Mouse (Mus musculus): ENCODE results near the gene Il6ra.
A peak's percentile ranks its signal among the peaks of the same experiment; 100 is the strongest.
"Not testable (repeated sequence)": the region's sequence is repeated elsewhere in the genome, so short reads cannot be mapped to it uniquely, and the experiment has no call there.

The Il6ra gene

DNA sequence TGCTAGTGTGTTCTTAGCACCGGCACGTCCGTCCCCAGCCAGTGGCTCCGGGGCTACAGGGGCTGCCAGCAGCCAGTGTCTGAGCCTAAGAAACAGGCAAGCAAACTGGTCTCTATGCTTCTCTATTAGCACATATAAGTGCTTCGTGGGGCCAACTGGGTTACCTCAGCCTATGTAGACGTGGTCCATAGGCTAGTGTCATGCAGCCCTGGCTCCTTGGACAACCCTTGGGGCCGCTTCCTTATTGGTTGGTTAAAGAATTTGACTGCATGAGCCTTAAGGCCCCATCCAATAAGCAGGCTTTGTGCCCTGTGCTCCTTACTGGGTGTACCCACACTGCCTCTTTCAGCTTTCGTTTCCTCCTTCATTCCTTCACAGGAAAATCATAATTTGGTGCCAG lies 37.2 kb downstream of the Il6ra start:
- DNase-seq (ENCODE audit: low spot score) = no peak

DNA sequence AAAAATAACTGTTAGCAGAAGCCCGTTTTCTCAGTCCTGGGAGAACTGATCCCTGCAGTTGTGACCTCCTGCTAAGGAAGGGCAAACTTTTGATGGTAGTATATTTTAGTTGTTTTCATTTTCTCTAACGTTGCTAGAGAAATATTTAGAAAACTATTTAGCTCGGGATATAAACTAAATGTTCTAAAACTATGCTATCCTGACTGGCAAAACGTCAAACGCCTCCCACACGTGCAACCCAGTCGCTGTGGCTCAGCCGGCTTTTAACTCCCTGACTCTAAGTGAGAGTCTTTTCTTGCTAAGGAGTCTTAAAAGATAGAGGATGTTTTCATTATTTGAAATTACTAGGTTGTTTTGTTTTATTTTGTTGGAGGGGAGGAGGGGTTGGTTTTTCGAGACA lies 38.0 kb downstream of the Il6ra start:
- DNase-seq (ENCODE audit: low spot score) = no peak

DNA sequence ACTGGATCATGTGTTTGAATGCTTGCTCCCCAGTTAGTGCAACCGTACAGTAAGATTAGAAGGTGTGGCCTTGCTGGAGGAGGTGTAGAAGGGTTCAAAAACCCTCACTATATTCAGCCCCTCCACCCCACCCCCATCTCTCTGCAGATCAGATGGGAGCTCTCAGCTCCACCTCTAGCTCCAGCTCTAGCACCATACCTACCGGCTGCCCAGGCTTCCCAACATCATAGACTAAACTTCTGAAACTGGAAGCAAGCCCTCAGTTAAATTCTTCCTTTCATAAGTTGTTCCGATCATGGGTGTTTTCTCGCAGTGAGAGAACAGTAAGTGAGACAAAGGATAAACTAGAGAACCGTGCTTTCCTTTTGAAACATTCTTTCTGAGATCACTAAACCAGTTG lies 38.9 kb downstream of the Il6ra start:
- DNase-seq (ENCODE audit: low spot score) = no peak

DNA sequence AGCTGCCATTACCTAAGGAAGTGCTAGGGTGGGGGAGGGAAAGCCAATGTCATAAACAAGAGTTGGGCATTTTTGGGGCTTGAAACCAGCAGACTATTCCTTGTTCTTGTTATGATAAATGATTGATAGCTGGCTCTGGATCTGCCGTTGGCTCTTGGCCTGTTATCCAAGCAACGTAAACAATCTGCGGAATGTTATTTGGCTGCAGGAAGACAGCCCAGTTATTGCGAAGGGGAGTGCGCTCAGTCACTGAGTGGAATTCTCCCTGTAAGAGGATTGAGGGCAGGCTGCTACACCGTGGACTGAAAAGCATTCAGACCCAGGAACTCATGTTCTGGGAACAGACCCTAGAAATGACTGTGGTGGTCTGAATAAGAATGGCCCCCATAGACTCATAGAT lies 40.3 kb downstream of the Il6ra start:
- DNase-seq (ENCODE audit: low spot score) = no peak

DNA sequence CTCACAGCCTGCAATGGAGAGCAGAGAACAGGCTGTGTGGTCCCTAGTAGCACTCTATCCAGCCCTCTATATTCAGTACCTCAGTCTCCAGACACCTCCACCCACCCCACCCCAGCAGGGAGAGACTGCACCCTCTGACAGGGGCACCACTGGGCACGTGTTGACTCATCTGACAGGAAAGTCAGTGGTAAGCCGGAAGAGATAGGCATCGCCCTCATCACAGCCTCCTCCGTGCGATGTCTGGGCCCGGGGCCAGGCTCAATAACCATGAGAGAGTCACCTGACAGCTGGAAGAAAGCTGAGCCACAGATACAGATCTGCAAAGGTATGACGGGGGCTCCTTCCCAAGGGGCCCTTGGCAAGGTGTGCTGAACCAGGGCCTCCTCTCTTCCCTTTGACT lies 40.8 kb downstream of the Il6ra start:
- no peak for DNase-seq (ENCODE audit: low spot score)

DNA sequence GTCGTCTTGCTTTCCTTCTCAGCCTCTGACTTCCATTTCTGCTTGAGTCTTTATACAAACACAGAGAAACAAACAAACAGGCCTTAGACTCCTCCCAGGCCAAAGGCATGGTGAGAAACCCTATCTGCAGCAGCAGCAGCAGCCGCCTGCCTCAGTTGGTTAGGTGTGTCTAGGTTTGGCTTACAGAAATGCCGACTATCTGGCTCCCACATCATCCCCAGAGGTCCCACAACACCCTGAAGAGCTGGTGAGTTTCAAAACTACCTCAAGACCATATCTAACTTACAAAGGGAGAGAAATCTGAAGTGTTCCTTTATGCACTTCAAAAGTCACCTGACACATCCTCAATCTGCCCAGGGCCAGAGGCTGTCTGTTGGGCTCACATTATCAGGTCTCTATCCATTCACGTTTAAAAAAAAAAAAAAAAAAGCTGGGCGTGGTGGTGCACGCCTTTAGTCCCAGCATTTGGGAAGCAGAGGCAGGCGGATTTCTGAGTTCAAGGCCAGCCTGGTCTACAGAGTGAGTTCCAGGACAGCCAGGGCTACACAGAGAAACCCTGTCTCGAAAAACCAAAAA lies 41.6 kb downstream of the Il6ra start:
- no peak for DNase-seq (ENCODE audit: low spot score)

DNA sequence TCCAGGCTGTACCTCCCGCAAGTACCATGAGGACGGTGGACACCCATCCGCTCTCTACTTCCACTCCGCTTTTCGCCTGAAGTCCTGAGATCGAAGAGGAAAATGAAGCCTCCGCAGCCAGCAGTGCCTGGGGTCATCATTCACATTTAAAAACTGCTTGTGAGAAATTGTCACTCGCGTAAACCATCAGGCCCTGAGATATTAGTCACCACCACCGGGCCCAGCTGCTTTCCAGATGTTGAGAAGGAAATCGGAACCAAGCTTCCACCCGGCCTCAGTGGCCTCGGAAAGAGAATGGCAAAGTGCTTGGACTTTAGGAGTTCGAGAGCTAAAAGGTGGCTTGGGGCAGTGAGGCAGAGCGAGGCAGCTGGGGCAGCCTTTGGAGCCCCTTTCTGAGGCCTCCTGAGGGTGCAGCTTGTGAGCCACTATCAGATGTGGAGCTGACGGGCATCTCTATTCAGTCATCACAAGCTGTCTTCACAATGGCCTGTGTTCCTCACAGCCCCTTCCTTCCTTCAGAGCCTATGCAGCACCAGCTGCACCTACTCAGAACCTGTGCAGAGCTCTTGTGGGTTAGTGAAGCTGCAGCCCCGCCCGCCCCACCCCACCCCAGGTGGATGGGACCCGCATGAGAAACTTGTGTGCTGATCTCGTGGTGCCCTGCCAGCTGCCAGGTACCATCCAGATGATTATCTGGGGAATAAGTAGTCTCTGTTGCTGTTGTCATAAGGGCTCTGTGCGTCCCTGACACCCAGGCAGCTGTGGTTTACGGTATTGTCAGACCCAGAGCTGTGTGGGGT lies 42.3 kb downstream of the Il6ra start:
- no peak for DNase-seq (ENCODE audit: low spot score)

DNA sequence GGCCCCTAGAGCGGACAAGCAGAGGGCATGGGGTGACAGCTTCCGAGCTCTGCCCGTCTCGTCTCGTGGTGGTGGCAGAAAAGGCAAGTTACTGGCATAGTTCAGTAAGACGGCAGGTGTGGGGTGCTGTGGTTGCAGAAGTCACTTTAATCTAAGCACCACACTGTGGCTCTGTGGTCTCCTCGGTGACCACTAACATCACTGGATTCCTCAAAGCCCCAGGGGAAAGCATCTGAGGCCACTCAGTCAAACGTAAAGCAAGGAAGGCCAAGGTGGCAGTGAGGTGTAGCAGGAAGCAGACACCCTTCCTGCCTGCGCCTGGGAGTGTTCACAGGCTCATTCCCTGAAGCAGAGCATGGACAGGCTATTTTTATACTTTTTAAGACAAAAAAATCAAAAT lies 43.4 kb downstream of the Il6ra start:
- no peak for DNase-seq (ENCODE audit: low spot score)

DNA sequence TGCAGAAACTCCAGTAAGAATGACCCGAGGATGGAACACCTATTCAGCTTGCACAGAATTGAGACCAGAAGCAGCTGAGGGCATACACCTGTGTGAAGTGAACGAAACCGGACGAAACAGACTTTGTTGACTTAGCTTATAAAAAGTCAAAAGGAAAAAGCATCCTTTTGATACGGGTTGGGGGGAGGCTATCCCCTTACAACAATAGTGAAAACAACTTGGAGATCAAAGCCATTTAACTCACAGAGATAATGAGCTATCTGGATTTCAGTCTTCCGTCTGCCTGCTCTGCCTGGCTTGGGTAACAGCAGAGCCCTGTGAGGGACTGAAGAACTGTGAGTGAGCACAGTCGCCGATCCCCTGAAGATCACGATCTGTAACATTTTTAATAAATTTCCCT lies 44.0 kb downstream of the Il6ra start:
- no peak for DNase-seq (ENCODE audit: low spot score)

DNA sequence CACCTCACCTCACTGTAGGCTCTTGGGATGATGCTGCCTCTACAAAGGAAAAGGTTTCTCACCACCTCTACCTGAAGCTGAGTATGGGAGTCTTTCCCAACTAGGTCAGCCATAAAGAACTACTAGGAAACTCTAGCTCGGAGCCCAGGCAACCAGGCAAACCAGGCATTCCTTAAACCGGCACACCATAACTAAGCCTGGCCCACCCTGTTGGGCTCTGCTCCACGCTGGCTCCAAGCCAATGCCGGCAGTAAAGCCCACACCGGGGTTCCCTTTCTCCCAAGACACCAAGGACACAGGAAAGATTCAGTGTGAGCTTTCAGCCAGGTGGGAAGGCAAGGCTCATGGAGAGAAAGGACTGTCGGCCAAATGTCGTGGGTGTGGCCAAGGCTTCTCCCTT lies 44.6 kb downstream of the Il6ra start:
- peak; percentile 80 for DNase-seq (ENCODE audit: low spot score)

DNA sequence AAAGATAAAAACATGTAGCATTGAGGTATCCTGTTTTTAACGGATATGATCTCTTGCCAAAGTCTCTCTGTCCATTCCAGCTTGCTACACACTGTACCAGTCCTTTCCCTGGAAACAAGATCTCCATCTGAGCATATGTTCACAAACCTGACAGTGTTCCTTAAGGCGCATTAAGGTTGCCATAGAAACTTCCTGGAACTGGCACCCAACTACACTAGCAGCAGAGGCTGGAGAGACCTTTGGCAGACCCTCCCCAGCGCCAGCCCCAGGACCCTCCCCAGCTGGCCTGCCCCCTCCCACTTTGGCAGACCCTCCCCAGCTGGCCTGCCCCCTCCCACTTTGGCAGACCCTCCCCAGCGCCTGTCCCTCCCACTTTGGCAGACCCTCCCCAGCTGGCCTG lies 45.3 kb downstream of the Il6ra start:
- no peak for DNase-seq (ENCODE audit: low spot score)

DNA sequence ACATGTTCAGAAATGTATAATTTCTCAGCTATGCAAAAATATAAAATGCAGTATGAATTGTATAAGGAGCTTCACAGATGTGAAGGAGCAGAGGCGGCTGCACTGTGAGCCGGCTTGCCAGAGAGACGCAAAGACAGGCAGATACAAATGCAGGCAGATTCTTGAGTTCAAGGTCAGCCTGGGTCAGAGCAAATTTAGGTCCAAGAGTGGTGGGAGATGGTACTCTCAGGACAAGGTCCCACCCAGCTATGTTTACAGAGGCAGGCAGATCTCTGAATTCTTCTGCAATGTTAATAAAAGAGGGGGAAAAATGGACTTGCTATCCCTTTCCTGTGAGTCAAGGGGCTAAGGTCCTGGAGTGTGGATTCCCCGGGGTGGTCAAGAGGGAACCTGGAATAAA lies 47.2 kb downstream of the Il6ra start:
- no peak for DNase-seq (ENCODE audit: low spot score)

DNA sequence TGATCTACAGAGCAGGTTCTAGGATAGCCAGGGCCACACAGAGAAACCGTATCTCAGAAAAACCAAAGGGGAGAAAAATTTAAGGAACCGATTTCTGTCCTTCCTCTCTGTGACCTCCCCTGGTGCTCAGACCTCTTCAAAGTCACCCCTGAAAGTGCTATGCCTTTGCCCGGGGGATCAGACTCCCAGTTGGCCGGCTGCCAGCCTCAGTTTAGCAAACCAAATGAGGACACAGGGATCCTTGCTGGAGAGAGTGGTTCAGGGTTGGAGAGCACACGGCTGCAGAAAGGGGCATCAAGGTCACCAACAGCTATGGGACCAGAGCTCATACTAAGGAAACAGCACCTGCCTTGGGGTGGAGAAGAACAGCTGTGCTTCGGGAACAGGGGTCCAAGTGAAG lies 48.0 kb downstream of the Il6ra start:
- DNase-seq (ENCODE audit: low spot score) = peak; percentile 69

DNA sequence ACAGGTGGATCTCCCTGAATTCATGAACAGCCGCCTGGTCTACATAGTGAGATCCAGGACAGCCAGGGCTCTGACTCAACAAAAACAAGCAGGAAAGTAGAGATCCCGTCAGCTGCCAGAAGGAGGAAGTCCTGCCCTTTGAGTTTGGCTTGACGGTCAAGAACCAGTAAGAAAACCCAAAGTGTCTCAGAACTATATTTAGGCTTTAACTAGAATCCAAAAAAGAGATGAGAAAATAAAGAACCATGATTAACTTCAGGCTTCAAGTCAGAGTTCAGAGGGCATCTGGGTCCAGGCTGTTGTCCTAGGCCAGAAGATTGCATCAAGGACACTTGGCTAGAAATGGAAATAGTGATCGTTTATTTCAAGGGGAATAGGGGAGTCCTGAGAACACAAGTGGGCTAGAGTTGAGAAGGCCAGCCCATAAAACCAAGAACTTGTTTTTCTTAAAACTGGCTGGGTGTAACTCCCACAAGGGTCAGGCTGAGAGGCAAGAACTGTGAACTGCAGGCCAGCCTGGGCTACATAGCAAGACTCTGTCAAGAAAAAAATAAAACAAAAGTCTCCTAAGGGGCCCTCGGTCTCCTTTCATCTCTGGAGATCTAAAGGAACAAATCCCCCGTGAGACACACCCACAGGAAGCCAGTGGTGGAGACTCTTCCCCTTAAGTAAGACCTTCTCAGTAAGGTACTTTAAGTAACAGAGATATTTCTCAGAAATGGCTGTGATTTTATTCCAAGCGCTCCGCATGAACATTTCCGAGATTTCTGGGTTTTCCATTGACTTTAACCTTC lies 49.1 kb downstream of the Il6ra start:
- no peak for DNase-seq (ENCODE audit: low spot score)

DNA sequence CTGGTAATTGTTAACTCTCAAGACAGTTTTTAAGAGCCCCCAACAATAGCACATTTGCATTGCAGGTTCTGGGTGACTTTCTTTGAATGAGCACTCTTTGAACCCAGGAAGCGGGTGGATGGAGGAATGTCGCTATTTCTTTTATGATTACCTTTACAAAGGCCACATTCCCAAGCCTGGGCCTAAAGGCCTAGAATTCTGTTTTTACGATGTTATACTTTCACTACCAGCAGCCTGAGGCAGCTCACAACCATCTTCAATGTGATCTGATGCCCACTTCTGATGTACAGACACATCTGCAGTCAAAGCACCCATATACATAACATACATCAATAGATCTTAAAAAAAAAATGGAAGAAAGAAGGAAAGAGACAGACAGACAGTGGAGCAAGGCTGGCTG lies 49.7 kb downstream of the Il6ra start:
- not testable (repeated sequence) for DNase-seq (ENCODE audit: low spot score)

DNA sequence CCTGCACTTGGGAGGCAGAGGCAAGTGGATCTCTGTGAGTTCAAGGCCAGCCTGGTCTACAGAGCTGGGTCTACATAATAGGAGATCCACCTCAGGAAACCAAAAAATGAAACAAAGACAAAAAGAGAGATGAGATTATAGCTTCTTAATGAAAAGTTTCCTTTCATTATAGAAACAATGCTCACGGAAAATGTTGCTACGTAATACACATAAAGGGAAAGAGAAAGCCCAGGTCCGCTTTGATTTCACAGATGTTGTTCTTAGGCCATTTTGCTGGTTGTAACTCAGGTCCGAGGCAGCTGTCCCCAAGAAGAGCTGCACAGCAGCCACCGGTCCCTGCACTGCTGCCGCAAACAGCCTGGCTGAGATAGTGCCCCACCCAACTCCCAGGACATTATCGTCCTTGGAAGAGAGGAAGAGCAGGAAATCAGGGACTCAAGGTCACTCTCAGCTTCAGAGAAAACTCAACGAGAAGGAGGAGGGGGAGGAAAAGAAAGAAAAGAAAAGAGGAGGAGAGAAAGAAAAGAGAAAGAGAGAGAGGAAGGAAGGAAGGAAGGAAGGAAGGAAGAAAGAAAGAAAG lies 50.7 kb downstream of the Il6ra start:
- DNase-seq (ENCODE audit: low spot score) = no peak

DNA sequence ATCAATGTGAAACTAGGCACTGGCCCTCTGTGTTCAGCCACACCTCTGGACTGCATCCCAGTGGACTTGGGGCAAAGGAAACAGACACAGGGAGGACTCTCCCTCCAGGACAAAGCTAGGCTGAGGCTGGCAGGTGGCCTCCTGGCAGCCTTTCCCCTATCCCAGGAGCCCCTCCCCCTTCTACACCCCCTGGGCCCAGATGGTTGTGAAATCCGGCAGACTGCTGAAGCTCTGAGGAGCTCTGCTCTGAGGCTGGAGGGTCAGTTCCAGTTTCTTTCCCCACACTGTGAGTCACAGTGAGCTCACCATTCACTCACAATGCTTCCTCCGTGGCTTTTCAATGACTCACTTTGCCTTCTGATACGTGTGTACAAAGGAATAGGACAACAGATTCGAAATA lies 51.9 kb downstream of the Il6ra start:
- DNase-seq (ENCODE audit: low spot score) = peak; percentile 74

DNA sequence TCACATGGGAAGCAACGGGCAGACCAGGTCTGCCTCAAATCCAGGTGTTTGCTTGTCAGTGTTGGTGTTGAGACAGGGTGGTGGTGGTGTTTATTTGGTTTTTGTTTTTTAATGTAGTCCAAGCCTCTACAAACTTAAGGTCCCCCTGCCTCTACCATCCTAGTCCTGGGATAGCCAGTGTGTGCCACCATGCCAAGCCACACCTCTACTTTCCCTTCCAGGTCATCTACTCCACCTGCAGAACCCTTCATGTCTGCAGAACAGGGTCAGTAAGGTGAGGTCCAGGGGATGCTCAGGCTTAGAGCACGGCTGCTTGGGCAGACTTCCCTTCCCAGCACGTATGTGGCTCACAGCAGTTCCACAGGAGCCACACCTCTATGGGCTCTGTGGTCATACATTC lies 52.7 kb downstream of the Il6ra start:
- DNase-seq (ENCODE audit: low spot score) = no peak

DNA sequence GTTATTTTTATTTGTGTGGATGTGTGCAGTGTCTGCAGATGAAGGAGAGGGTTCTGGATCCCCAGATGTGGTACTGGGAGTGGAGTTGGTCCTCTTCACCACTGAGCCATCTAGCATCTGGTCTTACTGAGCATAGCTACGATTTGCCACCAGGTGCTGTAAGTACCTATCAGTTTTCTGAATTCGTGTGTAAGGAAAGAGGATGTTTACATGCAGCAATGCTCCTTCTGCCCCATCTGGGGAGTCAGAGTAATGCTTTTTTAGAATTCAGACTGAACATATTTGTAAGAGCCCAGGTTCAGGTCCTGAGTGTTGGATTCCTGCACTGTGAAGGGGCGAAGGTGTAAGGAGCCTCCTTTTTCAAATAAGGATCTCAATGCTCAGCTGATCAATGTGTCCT lies 53.1 kb downstream of the Il6ra start:
- DNase-seq (ENCODE audit: low spot score) = no peak

DNA sequence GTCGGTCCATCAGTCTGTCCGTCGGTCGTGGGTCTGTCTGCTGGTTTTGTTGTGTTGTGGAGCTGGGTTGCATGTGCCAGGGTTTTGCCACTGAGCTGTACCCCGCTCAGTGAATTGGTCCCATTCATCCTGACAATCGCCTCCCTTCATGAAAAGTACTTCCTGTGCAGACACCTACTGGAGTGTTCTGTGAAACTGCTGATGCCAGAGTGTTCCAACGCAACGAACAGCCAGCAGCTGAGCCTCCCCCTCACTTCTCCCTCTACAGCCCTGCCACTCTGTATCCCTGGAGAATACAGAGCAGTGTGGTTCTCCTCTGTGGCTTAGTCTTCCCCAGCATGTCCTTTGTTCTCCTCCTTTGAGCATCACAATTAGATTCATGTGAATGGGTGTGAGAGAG lies 54.1 kb downstream of the Il6ra start:
- no peak for DNase-seq (ENCODE audit: low spot score)

DNA sequence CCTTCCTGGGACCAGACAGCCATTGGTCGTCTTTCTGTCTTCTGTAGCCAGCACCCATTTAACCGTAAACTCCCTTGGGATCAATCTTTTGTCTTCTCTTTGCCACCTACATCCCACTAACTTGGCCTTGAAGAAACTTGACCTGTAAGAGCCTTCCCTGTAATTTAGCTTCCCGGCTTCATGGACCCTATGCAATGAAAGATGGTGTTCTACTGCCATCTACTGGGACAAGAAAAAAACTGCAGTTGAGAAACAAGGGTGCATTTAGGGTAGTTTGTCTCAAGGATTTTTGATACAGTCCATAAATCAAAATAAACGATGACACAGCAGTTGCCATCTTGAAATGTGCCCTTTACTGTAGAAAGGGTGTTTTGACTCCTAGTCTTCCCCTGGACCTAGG lies 54.9 kb downstream of the Il6ra start:
- no peak for DNase-seq (ENCODE audit: low spot score)

DNA sequence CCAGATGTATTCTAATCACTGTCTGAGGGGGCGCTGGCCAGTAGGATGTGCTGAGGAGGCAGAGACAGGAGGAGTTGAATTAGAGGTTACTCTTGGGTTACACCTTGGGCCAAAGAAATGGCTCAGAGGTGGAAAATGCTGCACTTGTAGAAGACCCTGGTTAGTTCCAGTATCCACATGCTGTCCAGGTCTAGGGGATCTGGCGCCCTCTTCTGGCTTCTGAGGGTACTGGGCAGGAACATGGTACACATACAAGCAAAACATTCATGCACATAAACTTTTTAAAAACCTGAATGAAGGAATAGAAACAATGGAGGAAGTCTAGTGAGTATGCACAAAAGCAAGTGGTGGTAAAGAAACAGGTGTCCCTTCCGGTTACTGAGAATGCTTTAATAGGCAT lies 55.6 kb downstream of the Il6ra start:
- DNase-seq (ENCODE audit: low spot score) = peak; percentile 61

DNA sequence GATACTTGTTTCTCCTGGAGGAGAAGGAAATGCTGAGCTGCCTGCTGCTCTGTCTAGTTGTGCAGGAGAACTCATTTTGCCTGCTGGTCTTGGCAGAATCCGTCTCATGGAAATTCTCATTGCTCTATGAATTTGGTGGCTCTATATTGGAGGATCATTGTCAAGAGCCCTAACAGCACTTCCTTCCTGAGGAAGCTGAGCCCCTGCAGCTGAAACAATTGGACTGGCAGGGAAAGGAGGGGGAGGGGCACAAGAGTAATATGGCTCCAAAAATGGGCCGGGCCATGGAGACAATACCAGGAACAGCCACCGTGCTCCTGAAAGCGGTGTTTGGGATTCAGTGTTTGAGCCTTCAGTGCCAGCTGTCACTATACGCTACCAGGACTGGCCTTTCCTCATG lies 59.2 kb downstream of the Il6ra start:
- DNase-seq (ENCODE audit: low spot score) = no peak

All from testis, postnatal 10 days (tissue).